Mouse (Mus musculus): Measurements from ENCODE around the gene Lingo3. TPM values are rescaled to one million over a fixed set of nuclear protein-coding genes. Genes with fewer than 3 reads are reported as not detected.

Lingo3 gene
- 0.06 TPM for polyA plus RNA-seq (2014; fragmentation: Illumina TruSeq; extraction: RNeasy Lipid Tissue Mini Kit (QIAGEN cat#74804); ENCODE audit: low read depth, low replicate concordance)

DNA sequence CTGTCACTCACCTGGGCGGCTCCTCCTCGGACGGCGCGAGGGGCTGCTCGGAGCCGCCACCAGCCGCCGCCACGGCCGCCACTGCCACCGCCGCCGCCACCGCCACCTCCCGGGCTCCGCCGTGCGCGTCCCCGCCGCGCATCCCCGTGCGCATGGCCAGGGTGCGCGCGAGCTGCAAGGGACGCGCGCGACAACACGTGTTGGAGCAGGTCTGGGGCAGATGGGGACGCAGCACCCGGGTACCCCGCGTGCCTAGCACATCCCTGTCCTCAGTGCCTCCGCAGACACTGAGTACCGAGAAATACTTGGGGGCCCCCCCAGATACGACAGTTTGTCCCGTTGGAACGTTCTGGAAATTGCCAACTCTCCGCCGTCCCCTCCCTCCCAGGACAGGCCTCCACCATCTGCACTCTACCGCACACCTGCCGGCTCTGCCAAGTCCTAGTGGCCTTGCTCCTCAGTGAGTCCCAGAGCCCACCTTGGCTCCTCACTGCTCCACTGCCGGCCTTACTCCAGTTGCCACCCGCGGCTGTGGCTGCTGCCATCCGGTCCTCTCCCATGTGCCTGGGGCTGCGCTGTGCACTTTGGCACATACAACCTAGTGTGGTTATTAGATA lies at the start of gene Lingo3:
TSS of gene Lingo3 (minus strand) at position 109 of the 617 bp plus-strand sequence.

DNA sequence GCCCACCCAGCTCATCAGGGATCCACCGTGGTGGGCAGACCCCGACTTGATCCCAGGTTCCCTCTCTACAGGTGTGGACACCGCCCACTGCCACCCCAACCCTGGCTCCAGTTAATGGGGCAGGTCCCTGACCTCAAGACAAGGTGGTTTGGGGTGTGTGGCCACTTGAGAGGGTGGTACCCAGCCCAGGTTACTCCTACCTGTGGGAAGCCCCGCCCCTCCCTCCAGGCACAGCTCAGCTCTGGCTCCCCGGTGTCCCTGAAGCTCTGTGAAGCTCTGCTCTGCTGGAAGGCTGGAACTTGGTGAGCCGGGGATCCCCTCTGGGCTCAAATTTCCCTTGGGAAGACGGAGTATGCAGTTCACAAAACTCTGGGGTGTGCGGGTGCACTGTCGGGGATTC lies 27.7 kb upstream of the Lingo3 start, which contains the start of gene Tmprss9:
TSS of gene Tmprss9 (plus strand) at position 268 of the 400 bp plus-strand sequence.

DNA sequence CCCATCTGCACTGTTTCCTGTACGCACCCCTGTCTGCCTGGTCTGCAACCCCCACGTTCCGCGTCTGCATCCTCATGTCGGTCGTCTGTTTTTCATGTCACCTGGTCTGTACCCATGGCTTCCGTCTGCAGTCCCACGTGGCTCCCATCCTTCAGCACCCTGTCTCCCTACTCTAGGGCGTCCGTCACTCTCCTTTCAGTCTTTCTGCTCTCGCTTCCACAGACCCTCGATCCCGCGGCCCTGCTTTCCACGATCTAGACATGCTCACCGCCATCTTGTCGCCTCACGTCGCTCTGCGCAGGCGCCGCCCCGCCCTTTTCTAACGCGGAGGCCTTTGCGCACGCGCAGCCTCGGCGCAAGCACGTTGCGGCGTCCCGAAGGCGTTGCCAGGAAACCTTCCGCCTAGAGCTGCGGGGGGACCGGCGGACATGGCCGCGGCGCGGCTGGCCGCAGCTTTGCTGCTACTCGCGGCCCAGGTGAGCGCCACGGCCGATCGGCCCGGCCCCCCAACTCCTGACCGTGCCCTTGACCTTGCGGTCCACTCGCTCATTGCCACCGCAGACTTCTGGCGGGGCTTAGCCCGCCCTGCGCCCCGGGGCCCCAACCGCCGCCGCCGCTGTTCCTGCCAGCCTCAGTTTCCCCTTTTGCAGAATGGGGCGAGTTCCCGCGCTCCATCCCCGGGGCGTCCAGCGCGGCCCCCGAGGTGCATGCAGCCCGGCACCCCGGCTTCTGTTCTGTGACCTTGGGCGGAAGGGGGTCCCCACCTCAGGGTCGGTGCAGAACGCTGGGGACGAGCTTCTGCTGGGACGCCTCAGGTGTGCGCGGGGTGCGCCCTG lies 11.3 kb upstream of the Lingo3 start, which contains the start of the genes Lsm7 and Sppl2b:
TSS of gene Lsm7 (minus strand) at position 297 of the 836 bp plus-strand sequence.
TSS of gene Sppl2b (plus strand) at position 363 of the 836 bp plus-strand sequence.

DNA sequence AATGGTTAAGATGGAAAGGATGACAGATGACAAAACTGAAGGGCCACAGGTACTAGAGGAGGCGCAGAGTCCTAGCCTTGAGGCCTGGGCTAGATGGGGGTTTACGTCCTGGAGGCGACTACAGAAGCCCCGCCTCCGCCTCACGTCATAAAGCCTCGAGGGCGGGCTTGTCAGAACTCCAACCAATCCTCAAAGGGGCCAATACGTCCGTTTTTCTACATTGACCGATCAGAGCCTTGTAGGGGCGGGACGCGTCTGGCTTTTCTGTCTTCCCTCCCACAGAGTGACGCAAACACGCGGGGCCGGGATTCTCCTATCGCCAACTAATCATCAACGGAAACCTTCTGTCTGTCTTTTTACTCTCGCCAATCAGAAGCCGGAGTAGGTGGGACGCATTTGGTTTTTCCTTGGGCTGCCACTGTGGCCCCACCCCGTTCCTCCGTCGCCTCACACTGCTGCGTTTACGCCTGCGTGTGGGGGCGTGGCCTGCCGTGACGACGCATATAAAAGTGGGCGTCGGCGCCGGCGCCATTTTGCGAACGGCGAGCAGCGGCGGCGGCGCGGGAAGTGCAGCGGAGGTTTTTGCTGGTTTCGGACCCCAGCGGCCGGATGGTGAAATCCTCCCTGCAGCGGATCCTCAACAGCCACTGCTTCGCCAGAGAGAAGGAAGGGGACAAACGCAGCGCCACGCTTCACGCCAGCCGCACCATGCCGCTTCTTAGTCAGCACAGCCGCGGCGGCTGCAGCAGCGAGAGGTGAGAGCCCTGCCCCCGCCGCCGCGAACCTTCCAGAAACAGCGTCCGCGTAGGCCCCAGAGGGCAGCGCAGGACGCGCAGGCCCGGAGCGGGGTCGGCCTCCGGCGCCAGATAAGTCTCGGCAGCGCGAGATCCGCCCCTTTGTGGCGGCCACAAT lies 17.4 kb downstream of the Lingo3 start, which contains the start of gene Oaz1:
TSS of gene Oaz1 (plus strand) at position 506 of the 912 bp plus-strand sequence.

DNA sequence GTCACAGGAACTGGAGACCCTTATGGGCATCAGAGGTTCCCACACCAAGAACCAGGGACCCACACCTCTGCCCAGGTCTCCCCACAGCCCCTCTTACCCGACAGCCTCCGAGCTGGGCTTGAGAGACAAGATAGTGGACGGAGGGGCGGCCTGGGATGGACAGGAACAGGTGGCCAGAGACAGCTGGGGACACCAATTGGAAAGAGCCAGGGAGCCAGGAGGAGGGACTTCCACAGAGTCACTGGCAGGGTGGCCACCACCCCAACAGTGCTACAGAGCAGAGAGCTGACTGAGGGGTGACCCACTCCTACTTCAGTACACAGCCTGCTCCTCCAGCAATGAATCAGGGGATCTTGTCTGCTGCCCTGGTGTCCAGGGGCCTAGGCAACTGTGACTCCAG lies 30.5 kb downstream of the Lingo3 start, which contains the start of gene Jsrp1:
TSS of gene Jsrp1 (minus strand) at position 133 of the 400 bp plus-strand sequence.

DNA sequence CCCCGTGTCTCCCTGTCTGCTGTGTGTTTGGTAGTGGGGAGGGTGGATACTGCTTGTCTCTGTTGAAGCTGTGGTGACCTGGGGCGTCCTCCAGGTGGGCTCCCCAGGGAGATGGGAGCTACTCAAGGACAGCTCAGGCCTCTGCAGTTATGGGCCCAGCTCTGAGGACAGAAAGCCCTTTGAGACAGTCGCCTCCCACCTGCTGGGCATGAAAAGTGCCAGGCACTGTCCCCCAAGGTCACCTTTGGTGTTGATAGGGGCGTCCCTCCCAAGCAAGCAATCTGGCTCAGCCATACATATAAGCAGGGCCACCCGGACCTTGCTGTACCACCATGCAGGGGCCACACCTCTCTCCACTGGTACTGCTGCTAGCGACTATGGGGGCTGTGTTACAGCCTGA lies 38.9 kb downstream of the Lingo3 start, which contains the start of gene Amh:
TSS of gene Amh (plus strand) at position 328 of the 400 bp plus-strand sequence.

DNA sequence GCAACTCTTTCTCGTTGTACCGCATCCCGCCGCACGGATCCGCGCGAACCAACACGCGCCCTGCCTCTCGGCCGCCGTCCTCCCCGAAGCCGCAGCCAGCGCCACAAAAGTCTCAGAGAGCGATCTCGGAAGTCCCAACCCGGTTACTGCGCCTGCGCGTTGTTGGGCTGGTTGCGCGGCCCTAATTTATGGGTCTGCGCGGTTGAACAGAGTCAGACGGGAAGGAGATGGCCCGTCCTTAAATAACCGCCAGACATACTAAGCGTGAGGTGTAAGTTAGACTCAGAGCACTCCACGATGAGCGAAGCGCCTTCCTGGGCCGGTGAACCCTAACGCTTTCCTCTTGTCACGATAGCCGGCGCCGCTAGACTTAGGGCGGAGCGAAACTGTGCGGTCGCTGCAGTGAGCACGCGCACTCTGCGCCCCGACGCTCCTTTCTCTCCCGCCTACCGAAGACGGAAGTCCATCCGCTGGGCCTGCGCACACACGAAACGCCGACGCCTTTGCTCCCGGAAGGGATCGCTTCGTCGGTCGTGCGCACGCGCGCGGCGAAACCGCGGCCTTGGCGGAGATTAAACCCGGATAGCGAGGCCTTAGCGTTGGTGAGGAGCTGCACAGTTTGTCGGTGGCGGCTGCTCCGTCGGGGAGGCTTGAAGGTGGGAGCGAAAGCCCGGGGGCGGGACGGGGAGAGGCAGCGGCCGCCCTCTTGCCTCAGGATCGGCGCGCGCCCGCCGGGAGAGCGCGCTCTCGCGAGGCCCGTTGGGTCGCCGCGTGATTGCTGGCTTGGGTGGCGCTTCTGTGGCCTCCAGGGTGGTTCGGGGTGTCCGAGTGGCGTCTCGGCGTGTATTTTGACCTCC lies 45.5 kb downstream of the Lingo3 start, which contains the start of the genes Sf3a2 and Plekhj1:
TSS of gene Sf3a2 (plus strand) at position 49 of the 857 bp plus-strand sequence.
TSS of gene Plekhj1 (minus strand) at position 477 of the 857 bp plus-strand sequence.

Other genes with a start within 250 kb of the Lingo3 start
- 0.88 TPM for gene Scamp4, start 241.2 kb downstream of the Lingo3 start, polyA plus RNA-seq (2014; fragmentation: Illumina TruSeq; extraction: RNeasy Lipid Tissue Mini Kit (QIAGEN cat#74804); ENCODE audit: low read depth, low replicate concordance)
- gene Adat3, start 241.2 kb downstream of the Lingo3 start, polyA plus RNA-seq (2014; fragmentation: Illumina TruSeq; extraction: RNeasy Lipid Tissue Mini Kit (QIAGEN cat#74804); ENCODE audit: low read depth, low replicate concordance), result not detected
- gene Gm49322, start 238.0 kb downstream of the Lingo3 start, polyA plus RNA-seq (2014; fragmentation: Illumina TruSeq; extraction: RNeasy Lipid Tissue Mini Kit (QIAGEN cat#74804); ENCODE audit: low read depth, low replicate concordance), result not detected
- 6.7 TPM for gene Csnk1g2, start 221.2 kb downstream of the Lingo3 start, polyA plus RNA-seq (2014; fragmentation: Illumina TruSeq; extraction: RNeasy Lipid Tissue Mini Kit (QIAGEN cat#74804); ENCODE audit: low read depth, low replicate concordance)
- gene Btbd2, start 187.0 kb downstream of the Lingo3 start, polyA plus RNA-seq (2014; fragmentation: Illumina TruSeq; extraction: RNeasy Lipid Tissue Mini Kit (QIAGEN cat#74804); ENCODE audit: low read depth, low replicate concordance), result 0.13 TPM
- gene Mknk2, start 165.9 kb downstream of the Lingo3 start, polyA plus RNA-seq (2014; fragmentation: Illumina TruSeq; extraction: RNeasy Lipid Tissue Mini Kit (QIAGEN cat#74804); ENCODE audit: low read depth, low replicate concordance), result 1.7 TPM
- gene Mob3a, start 142.1 kb downstream of the Lingo3 start, polyA plus RNA-seq (2014; fragmentation: Illumina TruSeq; extraction: RNeasy Lipid Tissue Mini Kit (QIAGEN cat#74804); ENCODE audit: low read depth, low replicate concordance), result 2.6 TPM
- 20.6 TPM for gene Izumo4, start 141.9 kb downstream of the Lingo3 start, polyA plus RNA-seq (2014; fragmentation: Illumina TruSeq; extraction: RNeasy Lipid Tissue Mini Kit (QIAGEN cat#74804); ENCODE audit: low read depth, low replicate concordance)
- 18.3 TPM for gene Ap3d1, start 101.8 kb downstream of the Lingo3 start, polyA plus RNA-seq (2014; fragmentation: Illumina TruSeq; extraction: RNeasy Lipid Tissue Mini Kit (QIAGEN cat#74804); ENCODE audit: low read depth, low replicate concordance)
- gene Dot1l, start 88.8 kb downstream of the Lingo3 start, polyA plus RNA-seq (2014; fragmentation: Illumina TruSeq; extraction: RNeasy Lipid Tissue Mini Kit (QIAGEN cat#74804); ENCODE audit: low read depth, low replicate concordance), result 7.6 TPM
- 5.3 TPM for gene Sf3a2, start 45.8 kb downstream of the Lingo3 start, polyA plus RNA-seq (2014; fragmentation: Illumina TruSeq; extraction: RNeasy Lipid Tissue Mini Kit (QIAGEN cat#74804); ENCODE audit: low read depth, low replicate concordance)
- gene Plekhj1, start 45.4 kb downstream of the Lingo3 start, polyA plus RNA-seq (2014; fragmentation: Illumina TruSeq; extraction: RNeasy Lipid Tissue Mini Kit (QIAGEN cat#74804); ENCODE audit: low read depth, low replicate concordance), result 3.8 TPM
- gene Amh, start 38.8 kb downstream of the Lingo3 start, polyA plus RNA-seq (2014; fragmentation: Illumina TruSeq; extraction: RNeasy Lipid Tissue Mini Kit (QIAGEN cat#74804); ENCODE audit: low read depth, low replicate concordance), result not detected
- not detected for gene Jsrp1, start 30.5 kb downstream of the Lingo3 start, polyA plus RNA-seq (2014; fragmentation: Illumina TruSeq; extraction: RNeasy Lipid Tissue Mini Kit (QIAGEN cat#74804); ENCODE audit: low read depth, low replicate concordance)
- gene Oaz1, start 17.4 kb downstream of the Lingo3 start, polyA plus RNA-seq (2014; fragmentation: Illumina TruSeq; extraction: RNeasy Lipid Tissue Mini Kit (QIAGEN cat#74804); ENCODE audit: low read depth, low replicate concordance), result 30.7 TPM
- gene Lsm7, start 11.2 kb upstream of the Lingo3 start, polyA plus RNA-seq (2014; fragmentation: Illumina TruSeq; extraction: RNeasy Lipid Tissue Mini Kit (QIAGEN cat#74804); ENCODE audit: low read depth, low replicate concordance), result 2.3 TPM
- gene Sppl2b, start 11.2 kb upstream of the Lingo3 start, polyA plus RNA-seq (2014; fragmentation: Illumina TruSeq; extraction: RNeasy Lipid Tissue Mini Kit (QIAGEN cat#74804); ENCODE audit: low read depth, low replicate concordance), result 1.7 TPM
- gene Tmprss9, start 27.8 kb upstream of the Lingo3 start, polyA plus RNA-seq (2014; fragmentation: Illumina TruSeq; extraction: RNeasy Lipid Tissue Mini Kit (QIAGEN cat#74804); ENCODE audit: low read depth, low replicate concordance), result not detected
- not detected for gene Timm13, start 56.9 kb upstream of the Lingo3 start, polyA plus RNA-seq (2014; fragmentation: Illumina TruSeq; extraction: RNeasy Lipid Tissue Mini Kit (QIAGEN cat#74804); ENCODE audit: low read depth, low replicate concordance)
- 1.6 TPM for gene Lmnb2, start 74.2 kb upstream of the Lingo3 start, polyA plus RNA-seq (2014; fragmentation: Illumina TruSeq; extraction: RNeasy Lipid Tissue Mini Kit (QIAGEN cat#74804); ENCODE audit: low read depth, low replicate concordance)
- gene Gadd45b, start 86.0 kb upstream of the Lingo3 start, polyA plus RNA-seq (2014; fragmentation: Illumina TruSeq; extraction: RNeasy Lipid Tissue Mini Kit (QIAGEN cat#74804); ENCODE audit: low read depth, low replicate concordance), result 3.8 TPM
- gene Gng7, start 170.9 kb upstream of the Lingo3 start, polyA plus RNA-seq (2014; fragmentation: Illumina TruSeq; extraction: RNeasy Lipid Tissue Mini Kit (QIAGEN cat#74804); ENCODE audit: low read depth, low replicate concordance), result 0.27 TPM
- 0.17 TPM for gene Diras1, start 181.6 kb upstream of the Lingo3 start, polyA plus RNA-seq (2014; fragmentation: Illumina TruSeq; extraction: RNeasy Lipid Tissue Mini Kit (QIAGEN cat#74804); ENCODE audit: low read depth, low replicate concordance)
- gene Slc39a3, start 193.4 kb upstream of the Lingo3 start, polyA plus RNA-seq (2014; fragmentation: Illumina TruSeq; extraction: RNeasy Lipid Tissue Mini Kit (QIAGEN cat#74804); ENCODE audit: low read depth, low replicate concordance), result 0.71 TPM
- gene Sgta, start 216.1 kb upstream of the Lingo3 start, polyA plus RNA-seq (2014; fragmentation: Illumina TruSeq; extraction: RNeasy Lipid Tissue Mini Kit (QIAGEN cat#74804); ENCODE audit: low read depth, low replicate concordance), result 3.3 TPM
- 3.0 TPM for gene Thop1, start 226.0 kb upstream of the Lingo3 start, polyA plus RNA-seq (2014; fragmentation: Illumina TruSeq; extraction: RNeasy Lipid Tissue Mini Kit (QIAGEN cat#74804); ENCODE audit: low read depth, low replicate concordance)